Mouse (Mus musculus) ES-Bruce4 (cell line): ENCODE data around the gene Anln. TPM values are rescaled to one million over a fixed set of nuclear protein-coding genes. Genes with fewer than 3 reads are reported as not detected.

Experiments used
- H3K27ac ChIP-seq: 2 replicates; pipeline ENCODE4 v1.5.1; 2012; ENCODE audit warnings: low read length, inconsistent platforms; ENCODE audit not compliant: insufficient read depth
- H3K27me3 ChIP-seq: 2 replicates; pipeline ENCODE4 v1.6.1; 2012; ENCODE audit warnings: mild to moderate bottlenecking, low read length, inconsistent platforms; ENCODE audit not compliant: control insufficient read depth, poor library complexity, insufficient read depth, severe bottlenecking
- H3K36me3 ChIP-seq: 2 replicates; pipeline ENCODE4 v1.6.1; 2012; ENCODE audit warnings: inconsistent platforms, mild to moderate bottlenecking, low read length, moderate library complexity; ENCODE audit not compliant: control insufficient read depth, poor library complexity, insufficient read depth, severe bottlenecking
- H3K4me1 ChIP-seq: one replicate; pipeline ENCODE4 v1.8.1; 2011; ENCODE audit warnings: low read length; ENCODE audit not compliant: control insufficient read depth, insufficient read depth
- H3K4me3 ChIP-seq: 2 replicates; pipeline ENCODE4 v1.5.1; 2011; ENCODE audit warnings: low read depth, mild to moderate bottlenecking, low read length
- H3K9ac ChIP-seq: 2 replicates; pipeline ENCODE4 v1.6.1; 2012; ENCODE audit warnings: low read depth, mild to moderate bottlenecking, inconsistent platforms; ENCODE audit not compliant: poor library complexity, severe bottlenecking
- H3K9me3 ChIP-seq: replicated peaks from 2 replicates; pipeline ENCODE4 v1.6.1; 2012; ENCODE audit warnings: mild to moderate bottlenecking, low read length, inconsistent platforms; ENCODE audit not compliant: control insufficient read depth, poor library complexity, insufficient read depth, severe bottlenecking
- CTCF ChIP-seq: IDR thresholded peaks from one replicate; pipeline ENCODE4 v1.8.1; 2011; ENCODE audit warnings: low read depth, low read length
- EP300 ChIP-seq: IDR thresholded peaks from 2 replicates; pipeline ENCODE4 v1.6.1; 2011; ENCODE audit warnings: low read depth, low read length; ENCODE audit not compliant: insufficient read depth
- POLR2A ChIP-seq: IDR thresholded peaks from one replicate; pipeline ENCODE4 v1.8.1; 2011; ENCODE audit warnings: low read length; ENCODE audit not compliant: insufficient read depth
- polyA plus RNA-seq: library from polyadenylated mRNA; stranded (reverse); fragments of >200 nt; gene quantifications from 2 replicates; pipeline ENCODE4 v1.2.4, GENCODE M21; 2011; ENCODE audit warnings: low read depth; ENCODE audit not compliant: missing spikeins, insufficient read depth, insufficient read length

Anln gene
- polyA plus RNA-seq, 1 experiment: 155 TPM

- no peaks in the 10 kb centered on the region for H3K9me3 ChIP-seq
- TF ChIP-seq POLR2A (no peak), CTCF (no peak), EP300 (no peak)
- H3K4me1 ChIP-seq: no peaks in the 10 kb centered on the region
- peaks cover 65% of the 10 kb centered on the region for H3K36me3 ChIP-seq
- no peak overlapping the region for H3K4me3 ChIP-seq
- no peak overlapping the region for H3K27ac ChIP-seq
- H3K27me3 ChIP-seq: no peaks in the 10 kb centered on the region
- H3K9ac ChIP-seq: no peak overlapping the region
Measured at GRCm38 (mm10) chr9:22355919-22356318, 33.1 kb downstream of the Anln start.

- Histone ChIP-seq H3K27me3 (no peaks in the 10 kb centered on the region), H3K27ac (no peak overlapping the region; the same call in 1 of the 2 replicates), H3K9me3 (no peaks in the 10 kb centered on the region), H3K9ac (no peak overlapping the region), H3K4me3 (no peak overlapping the region), H3K4me1 (no peaks in the 10 kb centered on the region), H3K36me3 (peaks cover 56% of the 10 kb centered on the region)
- no peak for TF ChIP-seq CTCF
- peak; percentile 75 for TF ChIP-seq EP300
- no peak for TF ChIP-seq POLR2A
Measured at GRCm38 (mm10) chr9:22353901-22354300, 35.1 kb downstream of the Anln start.

- peaks cover 53% of the 10 kb centered on the region for H3K36me3 ChIP-seq
- no peak overlapping the region; the same call in 1 of the 2 replicates for H3K27ac ChIP-seq
- no peaks in the 10 kb centered on the region for H3K27me3 ChIP-seq
- TF ChIP-seq CTCF (peak; percentile 24), EP300 (no peak)
- H3K9ac ChIP-seq: no peak overlapping the region
- no peak overlapping the region for H3K4me3 ChIP-seq
- H3K4me1 ChIP-seq: no peaks in the 10 kb centered on the region
- no peaks in the 10 kb centered on the region for H3K9me3 ChIP-seq
Measured at GRCm38 (mm10) chr9:22353465-22353864, 35.5 kb downstream of the Anln start.

- H3K27ac ChIP-seq: no peak overlapping the region
- TF ChIP-seq CTCF (no peak), POLR2A (no peak), EP300 (no peak)
- 0 out of 2 replicates have a peak, but pooled peaks cover 3% of the 10 kb centered on the region for H3K9me3 ChIP-seq
- no peaks in the 10 kb centered on the region for H3K4me1 ChIP-seq
- no peak overlapping the region for H3K9ac ChIP-seq
- H3K4me3 ChIP-seq: no peak overlapping the region
- H3K36me3 ChIP-seq: peaks cover 44% of the 10 kb centered on the region
- no peaks in the 10 kb centered on the region for H3K27me3 ChIP-seq
Measured at GRCm38 (mm10) chr9:22340331-22340730, 48.7 kb downstream of the Anln start.

- TF ChIP-seq CTCF (peak; percentile 39), EP300 (no peak), POLR2A (no peak)
- H3K27me3 ChIP-seq: no peaks in the 10 kb centered on the region
- H3K9me3 ChIP-seq: 0 out of 2 replicates have a peak, but pooled peaks cover 3% of the 10 kb centered on the region
- no peaks in the 10 kb centered on the region for H3K4me1 ChIP-seq
- H3K4me3 ChIP-seq: no peak overlapping the region
- peaks cover 55% of the 10 kb centered on the region for H3K36me3 ChIP-seq
- H3K9ac ChIP-seq: no peak overlapping the region
- no peak overlapping the region for H3K27ac ChIP-seq
Measured at GRCm38 (mm10) chr9:22337217-22337616, 51.8 kb downstream of the Anln start.

GRCm38 (mm10) chr9:22327475-22328387 lies 61.3 kb downstream of the Anln start:
- H3K27ac ChIP-seq: peak overlapping the region; percentile 12
- peak overlapping the region; percentile 71 for H3K4me3 ChIP-seq
- peak overlapping the region; percentile 24 for H3K9ac ChIP-seq
- no peaks in the 10 kb centered on the region for H3K9me3 ChIP-seq
- peaks cover 2% of the 10 kb centered on the region for H3K4me1 ChIP-seq
- no peaks in the 10 kb centered on the region for H3K27me3 ChIP-seq
- TF ChIP-seq CTCF: peak; percentile 96
- no peak for TF ChIP-seq POLR2A
- peaks cover 5% of the 10 kb centered on the region; the same call in 1 of the 2 replicates for H3K36me3 ChIP-seq
